Mouse (Mus musculus): Measurements from ENCODE around the gene Ccdc151. TPM values are rescaled to one million over a fixed set of nuclear protein-coding genes. Genes with fewer than 3 reads are reported as not detected.

The Ccdc151 gene
- total RNA-seq (2021): not detected
- long read RNA-seq, experiment 1: 0 reads
- long read RNA-seq, experiment 2: 0 reads

DNA sequence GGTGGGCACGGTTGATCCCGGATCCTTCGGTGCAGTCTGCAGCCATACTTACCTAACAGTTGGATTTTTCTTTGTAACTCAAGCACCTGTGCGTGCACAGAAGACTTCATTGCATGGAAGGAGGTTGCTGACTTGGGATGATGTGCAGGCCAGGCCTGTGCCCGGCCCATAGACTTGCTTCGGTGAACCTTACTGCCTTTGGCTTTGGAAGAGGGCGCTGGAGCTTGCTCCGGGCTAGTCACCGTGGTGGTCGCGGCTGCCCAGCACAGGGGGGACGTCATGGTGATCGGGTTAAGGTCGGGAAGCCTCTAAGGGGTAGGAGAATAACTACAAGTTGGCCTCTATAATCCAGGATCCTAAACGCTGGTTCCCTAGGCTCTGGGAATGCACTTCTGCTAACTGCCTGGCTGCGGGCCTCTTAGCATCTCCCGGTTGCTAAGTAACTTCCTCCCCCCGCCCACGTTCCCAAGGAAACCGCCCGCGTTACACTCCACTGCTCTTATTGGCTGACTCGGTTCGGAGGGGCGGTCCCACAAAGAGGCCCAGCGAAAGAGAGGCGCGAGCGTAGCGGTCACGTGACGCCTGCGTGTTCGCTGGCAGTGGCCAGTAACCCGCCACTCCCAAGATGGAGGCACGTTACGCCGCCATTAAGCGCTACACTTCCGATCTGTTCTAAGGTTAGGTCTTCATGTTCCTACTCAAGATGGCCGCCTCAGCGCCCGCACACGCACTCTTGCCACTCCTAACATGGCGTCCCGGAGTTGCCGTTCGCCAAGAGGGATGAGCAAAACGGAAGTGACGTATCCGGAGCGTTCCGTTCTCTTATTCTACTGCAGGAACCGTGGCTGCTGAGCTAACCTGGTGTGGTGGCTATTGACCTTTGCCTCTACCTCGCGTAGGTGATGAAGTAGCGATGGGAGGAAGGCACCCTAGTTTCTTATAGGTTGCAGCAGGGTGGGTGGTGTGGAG lies at the start of gene Ccdc151, which contains the start of gene Prkcsh:
TSS of gene Ccdc151 (minus strand) at position 441 of the 969 bp plus-strand sequence.
TSS of gene Prkcsh (plus strand) at position 613 of the 969 bp plus-strand sequence.
- peak; percentile 97 for DNase-seq

DNA sequence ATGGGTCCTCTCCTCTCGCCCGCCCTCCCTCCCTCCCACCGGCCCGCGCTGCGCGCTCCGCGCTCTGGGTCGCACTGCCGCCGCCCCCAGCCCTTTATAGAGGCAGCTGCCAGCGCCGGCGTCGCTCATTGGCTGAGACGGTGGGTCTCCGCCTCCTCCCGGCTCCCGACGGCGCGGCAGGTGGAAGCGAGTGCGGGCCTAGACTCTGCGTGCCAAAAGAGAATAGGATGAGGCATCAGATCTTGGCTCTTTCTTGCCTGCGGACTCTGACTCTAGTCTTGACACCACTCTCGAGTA lies 49.5 kb upstream of the Ccdc151 start, which contains the start of gene Elavl3:
TSS of gene Elavl3 (minus strand) at position 66 of the 297 bp plus-strand sequence.
- DNase-seq: no peak

DNA sequence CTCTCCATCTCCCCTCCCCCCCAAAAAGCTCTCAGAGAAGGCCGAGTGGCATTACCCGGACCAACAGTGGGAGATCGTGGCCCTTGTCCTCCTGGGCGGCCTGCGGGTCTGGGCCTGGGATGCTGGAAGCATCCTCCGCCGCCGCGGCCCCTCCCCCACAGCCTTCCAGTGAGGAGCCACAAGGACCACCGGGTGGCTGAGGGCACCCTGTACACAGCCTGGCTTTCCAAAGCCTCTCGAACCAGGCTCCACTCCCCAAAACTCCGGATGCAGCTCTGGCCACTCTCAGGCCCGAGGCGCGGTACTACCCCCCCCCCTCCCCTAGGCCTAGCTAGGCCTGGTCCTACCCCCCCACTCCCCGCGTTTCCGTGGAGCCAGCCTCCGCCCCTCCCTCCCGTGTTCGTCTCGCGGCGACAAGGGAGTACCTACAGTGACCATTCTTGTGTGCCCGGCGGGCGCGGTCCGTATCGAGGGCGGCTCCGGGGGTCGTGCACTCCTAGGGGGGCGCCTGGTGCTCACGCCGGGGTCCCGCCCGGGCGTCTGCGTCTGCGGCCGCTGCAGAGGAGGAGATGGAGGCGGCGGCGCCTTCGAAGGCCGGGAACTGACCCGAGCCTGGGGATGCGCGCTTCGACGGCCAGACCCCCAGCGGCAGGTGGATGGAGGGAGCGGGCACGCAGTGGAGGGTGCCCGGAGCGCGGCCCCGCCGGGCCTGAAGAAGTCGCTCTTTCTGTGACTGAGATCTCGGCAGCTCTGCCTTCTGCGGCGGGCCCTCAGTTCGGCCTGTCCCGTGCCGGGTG lies 48.9 kb upstream of the Ccdc151 start:
- DNase-seq: no peak

DNA sequence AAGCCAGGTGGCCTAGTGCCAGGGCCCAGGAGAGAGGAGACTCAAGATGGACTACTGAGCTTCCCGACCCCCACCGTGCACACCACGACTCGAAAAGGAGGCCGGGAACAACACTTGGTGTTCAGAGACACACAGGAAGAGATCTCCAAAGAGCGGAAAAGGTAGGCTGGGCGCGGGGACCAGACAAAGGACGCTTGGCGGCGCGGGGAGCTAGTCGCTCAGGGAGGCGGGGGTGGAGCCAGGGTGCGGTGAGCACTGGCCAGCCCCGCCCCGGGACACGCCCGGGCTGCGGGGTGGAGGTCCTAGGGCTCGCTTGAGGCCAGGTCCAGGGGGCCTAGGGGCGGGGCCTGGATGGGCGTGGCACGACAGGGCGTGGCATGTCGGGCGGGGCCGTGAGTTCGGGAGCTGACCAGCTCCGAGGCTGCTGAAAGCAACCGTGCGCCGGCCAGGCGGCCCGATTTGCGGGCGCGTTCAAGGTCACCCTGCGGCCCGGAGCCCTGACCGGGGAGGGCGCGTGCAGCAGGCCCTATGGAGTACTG lies 48.0 kb upstream of the Ccdc151 start:
- DNase-seq: peak; percentile 42

DNA sequence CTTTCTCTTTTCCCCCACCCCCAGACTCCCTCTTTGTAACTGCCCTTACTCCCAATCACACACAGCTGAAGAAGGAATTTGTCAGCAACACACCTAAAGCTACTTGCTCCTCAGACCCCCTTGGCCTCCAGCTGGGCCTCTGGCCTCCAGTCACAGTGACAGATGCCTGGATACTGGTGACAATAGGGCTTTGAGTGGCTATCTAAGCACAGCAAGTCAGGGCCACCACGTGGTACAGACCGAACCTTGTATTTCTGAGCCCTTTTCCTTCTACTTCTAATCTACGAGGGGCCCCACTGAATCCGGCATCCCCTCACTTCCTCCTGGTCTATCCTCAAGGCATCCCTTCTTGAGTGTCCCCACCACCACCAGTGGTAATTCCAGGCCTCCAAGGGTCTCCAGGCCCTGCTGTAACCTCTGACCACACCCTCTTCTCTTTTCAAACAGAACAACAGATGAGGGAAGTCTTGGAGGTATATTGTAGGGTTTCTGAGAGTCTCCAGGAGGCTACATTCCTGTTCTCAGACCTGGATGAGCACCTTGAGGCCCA lies 47.4 kb upstream of the Ccdc151 start:
- no peak for DNase-seq

DNA sequence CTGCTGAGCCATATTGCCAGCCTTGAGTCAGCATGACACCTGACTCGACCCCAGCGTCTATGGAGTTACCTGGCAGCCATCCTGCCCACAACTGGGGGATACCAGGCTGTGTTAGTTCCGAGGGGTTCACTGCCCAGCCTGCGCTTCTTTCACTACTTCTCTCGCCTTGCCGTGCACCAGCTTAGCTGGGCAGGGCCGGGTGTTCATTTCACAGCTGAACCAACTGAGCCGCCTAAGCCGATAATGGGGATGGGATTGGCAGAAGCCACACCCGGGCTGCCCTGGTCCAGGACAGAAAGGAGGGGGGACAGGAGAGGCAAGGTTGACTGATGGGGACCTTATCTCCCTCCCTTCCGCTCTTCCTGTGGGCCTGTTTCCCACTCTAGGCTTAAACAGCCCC lies 46.9 kb upstream of the Ccdc151 start:
- DNase-seq: no peak

DNA sequence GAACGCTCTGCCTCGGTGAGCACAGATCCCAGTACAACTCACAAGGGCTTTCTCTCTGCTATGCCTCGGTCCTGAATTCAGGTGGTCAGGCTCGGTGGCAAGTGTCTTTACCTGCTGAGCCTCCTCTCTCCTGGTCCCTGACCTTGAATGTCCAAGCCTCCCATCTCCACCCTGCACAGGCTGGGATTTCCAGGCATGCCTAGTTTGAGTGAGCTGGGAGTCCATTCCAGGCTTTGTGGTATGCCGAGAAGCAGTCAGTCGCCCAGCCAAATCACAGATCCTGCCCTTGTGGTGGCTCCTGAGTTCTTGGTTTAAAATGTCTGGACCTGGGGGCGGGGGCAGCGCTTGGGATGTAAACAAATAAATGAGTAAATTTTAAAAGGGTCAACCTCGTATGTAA lies 44.9 kb upstream of the Ccdc151 start:
- no peak for DNase-seq

DNA sequence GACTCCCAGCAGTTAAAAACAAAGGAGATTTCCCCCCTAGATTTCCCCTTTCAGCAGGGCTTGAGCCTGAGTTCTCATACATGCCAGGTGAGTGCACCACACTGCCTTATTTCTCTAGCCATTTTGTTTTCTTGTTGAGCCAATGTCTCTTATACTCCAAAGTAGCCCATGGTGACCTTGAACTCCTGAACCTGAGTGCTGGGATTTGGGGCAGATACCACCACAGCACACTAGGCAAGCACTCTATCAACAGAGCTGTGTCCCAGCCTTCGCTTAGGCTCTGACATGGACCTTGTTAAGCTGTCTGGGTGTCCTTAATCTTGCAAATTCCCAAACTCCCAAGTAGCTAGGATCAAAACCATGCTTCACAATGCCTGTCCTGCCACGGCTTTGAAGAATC lies 39.4 kb upstream of the Ccdc151 start:
- DNase-seq: no peak

DNA sequence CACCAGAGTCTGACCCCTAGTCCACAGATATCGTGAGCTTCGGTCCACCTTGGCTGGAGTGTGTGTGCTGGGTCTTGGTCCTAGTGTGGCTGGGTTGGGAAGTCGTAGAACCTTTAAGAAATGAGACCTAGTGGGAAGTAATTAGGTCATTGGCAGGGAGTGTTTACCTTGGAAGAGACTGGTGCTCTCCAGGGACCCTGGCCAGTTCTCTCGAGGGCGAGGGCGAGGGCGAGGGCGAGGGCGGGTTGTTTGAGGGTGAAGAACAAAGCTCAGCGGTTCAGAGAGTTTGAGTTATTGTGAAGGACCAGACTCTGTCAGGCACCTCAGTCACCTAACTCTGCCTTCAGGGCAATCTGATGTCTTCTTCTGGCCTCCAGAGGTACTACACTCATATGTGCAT lies 35.4 kb upstream of the Ccdc151 start:
- DNase-seq: no peak

DNA sequence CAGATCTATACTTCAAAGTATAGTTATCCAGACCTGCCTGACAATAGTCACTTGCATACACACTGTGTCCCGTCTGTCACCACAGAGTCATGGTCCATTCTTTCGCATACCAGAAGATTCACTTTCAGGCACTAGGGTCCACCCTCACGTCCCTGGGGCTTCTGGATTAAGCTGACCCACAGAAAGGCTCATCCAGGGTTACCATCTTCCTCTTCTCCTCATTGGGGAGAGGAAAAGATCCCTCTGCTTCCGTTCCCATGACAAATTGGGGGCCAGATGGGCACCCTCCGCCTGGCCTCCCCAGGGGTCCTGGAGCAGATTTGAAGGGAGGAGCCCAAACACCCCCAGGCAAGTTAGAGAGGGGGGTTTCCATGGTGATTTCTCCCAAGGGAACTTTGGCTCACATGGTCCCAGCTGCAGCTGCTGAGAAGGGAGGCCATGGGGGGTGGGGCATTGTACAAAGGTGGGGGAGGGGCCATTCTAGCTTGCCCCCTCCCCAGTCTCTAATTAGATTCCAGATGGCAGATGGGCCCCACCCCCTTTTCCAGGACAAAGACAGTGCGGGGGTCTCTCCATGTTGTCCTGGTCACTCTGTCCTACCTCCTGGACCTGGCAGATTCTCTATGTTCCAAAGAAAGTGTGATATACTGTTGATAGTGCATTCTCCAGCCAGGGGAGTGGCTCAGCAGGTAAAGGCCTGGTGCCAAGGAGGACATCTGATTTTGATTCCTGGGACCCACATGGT lies 33.0 kb upstream of the Ccdc151 start:
- no peak for DNase-seq

DNA sequence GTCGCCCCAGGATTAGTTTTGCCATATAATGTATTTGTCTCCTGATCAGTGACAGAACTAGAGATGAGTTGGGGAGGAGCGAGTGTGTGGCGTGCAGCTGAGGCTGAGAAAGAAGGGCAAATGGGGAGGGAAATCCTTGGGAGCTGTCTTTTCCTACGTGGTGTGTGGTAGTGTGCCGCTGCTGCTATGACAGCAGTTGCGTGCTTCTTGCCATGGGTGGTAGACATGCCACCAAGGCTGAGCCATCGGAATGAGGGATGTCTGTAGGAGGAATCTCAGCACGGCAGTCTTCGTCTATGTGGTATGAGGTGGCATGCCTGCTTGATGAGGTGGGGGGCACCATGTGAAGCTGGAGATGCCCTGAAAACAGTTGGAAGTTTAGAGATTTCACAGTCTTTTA lies 28.0 kb upstream of the Ccdc151 start:
- DNase-seq: no peak

DNA sequence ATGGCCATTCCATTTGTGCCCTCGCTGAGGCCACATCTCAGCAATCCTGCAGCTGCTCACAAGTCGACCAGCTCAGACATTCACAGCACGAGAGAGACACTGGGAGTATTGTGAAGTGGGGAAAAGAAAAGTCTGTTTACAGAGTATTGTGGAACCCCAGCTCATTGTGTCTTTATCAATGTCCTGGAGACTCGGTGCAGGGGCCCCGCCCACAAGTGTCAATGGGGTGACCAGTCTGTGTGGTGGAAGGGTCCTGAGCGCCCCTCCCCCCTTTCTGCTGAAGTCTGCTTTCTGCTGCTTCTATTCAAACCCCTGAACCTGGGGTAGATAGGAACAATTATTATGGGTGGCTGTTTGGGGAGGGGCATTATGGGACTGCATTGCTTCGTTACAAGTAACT lies 26.0 kb upstream of the Ccdc151 start:
- no peak for DNase-seq

DNA sequence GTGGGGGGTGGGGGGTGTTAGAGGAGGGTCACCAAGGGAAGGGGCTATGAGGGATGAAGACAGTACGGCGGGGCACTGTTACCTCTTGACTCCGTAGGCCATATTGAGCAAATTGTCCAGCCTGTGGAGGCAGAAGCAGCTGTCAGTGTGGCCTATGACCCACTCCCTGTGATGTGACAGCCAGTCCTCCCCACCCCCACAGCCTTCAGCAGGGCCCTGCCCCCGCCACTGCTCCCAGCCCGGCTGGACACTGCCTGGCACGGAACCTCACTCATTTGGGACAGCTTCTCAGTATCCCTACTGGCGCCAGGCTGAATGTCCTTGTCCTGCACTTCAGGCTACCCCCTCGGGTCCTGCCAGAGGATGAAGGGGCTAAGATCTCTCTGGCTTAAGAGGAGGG lies 22.2 kb upstream of the Ccdc151 start:
- DNase-seq: no peak

DNA sequence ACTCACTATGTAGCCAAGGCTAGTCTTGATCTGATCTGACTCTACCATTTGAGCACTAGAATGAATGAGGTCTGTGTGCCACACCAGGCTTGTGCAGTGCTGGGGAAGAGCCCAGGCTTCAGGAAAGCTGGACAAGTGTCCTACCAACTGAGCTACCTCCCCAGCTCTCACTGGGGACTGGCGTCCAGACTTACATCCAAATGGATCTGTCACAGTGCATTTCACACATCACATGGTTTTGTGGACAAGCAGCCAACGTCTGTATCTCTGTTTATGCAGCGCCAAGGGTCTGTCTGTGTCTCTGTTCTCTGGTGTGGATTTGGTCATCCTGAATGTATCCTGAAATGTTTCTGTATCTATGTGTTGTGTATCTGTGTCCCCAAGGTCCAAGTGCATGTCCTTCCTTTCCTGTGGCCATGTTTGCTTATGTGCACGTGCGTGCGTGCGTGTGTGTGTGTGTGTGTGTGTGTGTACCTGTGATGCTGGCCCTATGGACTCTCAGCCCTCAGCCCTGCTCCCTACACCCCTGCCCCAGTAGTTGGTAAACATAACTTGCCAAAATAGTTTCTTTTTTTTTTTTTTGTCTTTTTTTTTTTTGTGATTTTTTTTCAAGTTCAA lies 14.9 kb upstream of the Ccdc151 start:
- no peak for DNase-seq

DNA sequence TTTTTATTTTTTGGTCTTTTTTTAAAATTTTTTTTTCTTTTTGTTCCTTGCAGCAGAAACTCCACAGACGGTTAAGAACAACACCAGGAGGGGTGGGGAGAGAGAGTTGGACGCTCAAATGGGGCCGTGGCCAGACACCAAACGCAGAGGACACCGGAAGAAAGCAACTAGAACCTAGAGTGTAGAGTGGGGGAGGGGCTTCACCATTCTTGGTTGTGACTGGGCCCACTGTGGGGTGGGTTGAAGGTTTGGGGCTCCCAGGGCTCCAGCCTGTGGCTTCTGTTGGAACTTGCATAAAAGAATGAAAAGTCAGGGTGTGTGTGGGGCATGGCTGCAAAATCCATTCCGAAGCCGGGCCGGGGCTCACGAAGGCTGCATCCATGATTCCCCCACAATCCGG lies 13.8 kb upstream of the Ccdc151 start:
- no peak for DNase-seq

DNA sequence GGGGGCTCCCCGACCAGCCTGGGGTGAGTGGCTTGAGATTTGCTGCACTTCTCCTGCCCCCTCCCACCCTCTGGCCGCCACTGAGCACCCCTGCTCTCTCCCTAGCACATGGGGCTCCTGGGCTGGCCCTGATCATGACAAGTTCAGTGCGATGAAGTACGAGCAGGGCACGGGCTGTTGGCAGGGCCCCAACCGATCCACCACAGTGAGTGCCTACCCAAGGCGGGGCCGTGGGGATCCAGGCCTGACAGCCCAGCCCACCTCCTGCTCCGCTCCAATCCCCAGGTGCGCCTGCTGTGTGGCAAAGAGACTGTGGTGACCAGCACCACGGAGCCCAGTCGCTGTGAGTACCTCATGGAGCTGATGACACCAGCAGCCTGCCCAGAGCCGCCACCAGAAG lies 10.3 kb upstream of the Ccdc151 start:
- DNase-seq: no peak

DNA sequence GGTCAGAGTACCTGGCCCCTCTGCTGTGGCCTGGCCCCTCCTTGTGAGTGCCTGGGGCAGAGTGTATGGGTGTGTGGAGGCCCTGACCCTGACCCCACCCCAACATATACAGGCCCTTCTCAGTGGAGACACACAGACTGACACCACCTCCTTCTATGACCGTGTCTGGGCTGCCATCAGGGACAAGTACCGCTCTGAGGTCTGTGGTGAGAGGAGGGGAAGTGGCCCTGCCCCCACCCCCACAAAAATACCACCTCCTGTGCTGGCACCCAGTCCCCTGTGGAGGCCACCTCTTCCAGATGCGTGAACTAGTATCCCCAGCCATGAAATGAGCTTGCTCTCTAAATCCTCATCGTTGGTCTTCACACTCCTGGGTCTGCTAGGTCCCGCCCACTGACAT lies 8.6 kb upstream of the Ccdc151 start:
- no peak for DNase-seq

DNA sequence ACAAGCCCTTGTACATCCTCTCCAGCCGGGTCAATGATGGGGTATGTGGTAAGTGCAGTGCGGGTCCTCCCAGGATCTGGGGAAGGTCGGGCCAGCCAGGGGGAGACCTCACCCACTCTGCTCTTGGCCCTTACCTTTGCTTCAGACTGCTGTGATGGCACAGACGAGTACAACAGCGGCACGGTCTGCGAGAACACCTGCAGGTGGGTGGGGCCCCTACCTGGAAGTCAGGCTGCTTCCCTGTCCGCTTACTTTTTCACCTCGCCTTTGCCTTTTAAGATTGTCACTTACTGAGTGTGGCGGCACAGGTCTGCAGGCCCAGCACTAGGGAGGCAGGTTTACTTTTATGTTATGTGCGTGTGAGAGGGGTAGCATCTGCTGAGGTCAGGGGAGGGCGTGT lies 2.1 kb upstream of the Ccdc151 start:
- no peak for DNase-seq

DNA sequence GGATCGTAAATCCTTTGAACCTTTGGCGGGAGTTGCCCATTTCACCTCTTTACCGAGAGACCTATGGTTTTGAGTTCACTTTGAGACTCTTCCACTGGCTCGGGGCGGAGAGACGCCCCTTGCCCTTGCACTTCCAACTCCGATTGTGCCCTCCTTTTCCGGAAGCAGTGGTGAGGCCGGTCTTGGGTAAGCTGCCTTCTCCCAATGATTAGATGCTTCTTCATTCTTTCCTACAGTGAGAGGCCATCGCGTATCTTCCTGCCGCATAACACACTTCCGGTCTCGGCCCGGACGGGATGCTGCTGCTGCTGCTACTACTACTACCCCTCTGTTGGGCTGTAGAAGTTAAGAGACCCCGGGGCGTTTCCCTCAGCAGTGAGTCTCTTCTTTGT lies 725 bp upstream of the Ccdc151 start:
- DNase-seq: peak; percentile 32

DNA sequence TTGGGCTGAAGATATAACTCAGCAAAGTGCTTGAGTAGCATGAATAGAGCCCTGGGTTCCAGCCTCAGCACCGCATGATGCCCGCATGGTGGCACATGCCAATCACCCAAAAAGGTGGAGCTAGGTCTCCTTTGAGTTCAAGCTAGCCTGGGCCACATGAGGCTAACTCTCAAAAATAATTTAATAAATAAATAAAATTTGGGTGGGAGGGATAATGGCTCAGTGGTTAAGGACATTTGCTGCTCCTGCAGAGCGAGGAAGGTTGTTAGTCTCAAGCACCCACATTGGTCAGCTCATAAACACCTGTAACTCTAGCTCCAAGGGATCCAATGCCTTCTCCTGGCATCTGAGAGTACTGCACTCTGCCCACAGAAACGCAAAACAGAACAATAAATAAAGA lies 801 bp downstream of the Ccdc151 start:
- DNase-seq: no peak

DNA sequence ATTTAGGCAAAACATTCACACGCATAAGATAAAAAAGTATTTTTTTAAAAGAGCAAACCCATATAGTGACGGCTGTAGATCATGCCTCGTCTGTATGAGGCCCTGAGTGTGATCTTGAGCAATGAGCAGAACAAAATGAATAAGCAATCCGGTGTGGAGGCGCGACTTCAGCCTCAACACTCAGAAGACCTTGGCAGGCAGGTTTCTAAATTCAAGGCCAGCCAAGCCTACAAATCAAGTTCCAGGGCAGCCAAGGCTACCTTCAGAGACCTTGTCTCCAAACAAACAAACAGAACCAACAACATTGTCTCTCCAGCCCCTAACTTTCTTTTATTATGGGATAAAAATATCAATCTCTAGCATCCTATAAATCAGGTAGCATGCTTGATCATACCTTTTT lies 2.1 kb downstream of the Ccdc151 start:
- no peak for DNase-seq
